Mouse (Mus musculus) frontal cortex, postnatal 10 days (tissue): ENCODE data around the gene Ckb.
A peak's percentile ranks its signal among the peaks of the same experiment; 100 is the strongest.
"Not testable (repeated sequence)": the region's sequence is repeated elsewhere in the genome, so short reads cannot be mapped to it uniquely, and the experiment has no call there.

Source experiments
- DNase-seq, 2 experiments: peaks; one replicate each; pipeline ENCODE4 v3.0.0; 2022; ENCODE audit warnings: low spot score in 2 of 2, mixed read lengths in 1 of 2

Ckb gene

GRCm38 (mm10) chr12:111669000-111669788 lies 2.9 kb downstream of the Ckb start:
- peak in 1 of 2 experiments; percentile 37 for DNase-seq

DNA sequence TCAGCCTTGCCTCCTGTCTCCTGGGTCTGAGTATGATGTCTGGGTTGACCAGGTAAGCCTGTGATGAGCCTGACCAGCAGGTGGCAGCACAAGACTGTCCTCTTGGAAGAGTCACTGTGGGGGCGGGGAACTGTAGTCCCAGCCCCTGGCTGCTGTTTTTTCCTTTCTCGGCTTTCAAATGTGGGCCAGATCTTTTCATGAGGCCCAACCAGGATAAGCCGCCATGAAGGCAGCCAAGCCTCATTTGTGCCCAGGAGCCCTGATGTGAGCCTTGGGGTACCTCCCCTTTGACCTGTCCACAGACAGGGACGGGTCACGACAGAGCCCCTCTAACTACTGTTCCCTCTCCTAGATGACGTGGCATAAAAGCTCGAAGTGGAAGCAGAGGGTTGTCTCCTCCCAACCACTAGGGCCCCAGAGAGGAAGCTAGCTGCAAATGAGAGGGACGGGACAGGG lies 3.7 kb downstream of the Ckb start:
- DNase-seq = peak; percentile 86 to 92

GRCm38 (mm10) chr12:111667421-111667820 lies 4.7 kb downstream of the Ckb start:
- DNase-seq = no peak

- DNase-seq = peak in 1 of 2 experiments; percentile 17
These were observed 5.8 kb downstream of the Ckb start for GRCm38 (mm10) chr12:111666380-111666779.

GRCm38 (mm10) chr12:111665041-111665880 lies 6.9 kb downstream of the Ckb start:
- no peak for DNase-seq

GRCm38 (mm10) chr12:111664144-111664634 lies 7.9 kb downstream of the Ckb start:
- DNase-seq = no peak

- DNase-seq = no peak
These were observed 8.7 kb downstream of the Ckb start for GRCm38 (mm10) chr12:111663228-111664143.

GRCm38 (mm10) chr12:111661554-111661953 lies 10.6 kb downstream of the Ckb start:
- not testable (repeated sequence) for DNase-seq

GRCm38 (mm10) chr12:111660628-111661027 lies 11.5 kb downstream of the Ckb start:
- DNase-seq = no peak

- DNase-seq = no peak
These were observed 12.8 kb downstream of the Ckb start for GRCm38 (mm10) chr12:111659331-111659730.

DNA sequence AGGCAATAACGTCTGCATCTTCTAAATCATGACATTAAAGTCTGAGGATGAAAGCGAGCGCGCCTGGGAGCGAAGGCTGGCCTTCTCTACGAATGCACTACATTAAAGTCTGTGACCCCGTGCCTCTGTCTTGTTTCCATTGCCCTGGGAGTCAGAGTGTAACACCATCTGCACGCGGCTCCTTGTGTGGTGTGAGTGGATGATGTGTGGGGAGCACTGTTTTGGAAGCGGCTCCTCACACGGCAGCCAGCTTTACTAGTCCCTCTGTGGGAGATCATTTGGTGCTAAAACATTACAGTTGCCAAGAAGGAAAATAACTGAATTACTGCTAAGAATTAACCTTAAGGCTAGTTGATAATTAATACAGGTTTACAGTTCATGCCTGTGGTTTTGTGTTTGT lies 16.4 kb downstream of the Ckb start:
- no peak for DNase-seq

DNA sequence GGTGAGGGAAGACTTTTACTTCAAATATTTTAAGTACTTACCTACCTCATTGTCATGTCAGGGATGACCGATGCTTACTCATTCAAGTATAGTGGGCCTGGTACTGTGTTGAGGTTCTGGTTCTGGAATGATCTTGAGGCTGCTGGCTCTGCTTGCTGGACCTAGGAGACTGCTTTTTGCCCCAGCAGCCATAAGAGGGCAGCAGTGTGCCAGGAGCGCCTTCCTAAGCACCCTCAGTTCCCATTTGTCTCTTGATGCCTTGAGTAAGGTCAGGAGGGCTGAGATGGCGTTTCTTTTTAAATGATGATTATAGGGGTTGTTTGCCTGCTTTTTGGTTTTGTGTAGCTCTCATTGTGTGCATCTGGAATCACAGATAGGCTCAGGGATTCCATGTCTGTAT lies 18.7 kb downstream of the Ckb start:
- peak; percentile 45 to 71 for DNase-seq

- DNase-seq = no peak
These were observed 19.2 kb downstream of the Ckb start for GRCm38 (mm10) chr12:111652953-111653352.

DNA sequence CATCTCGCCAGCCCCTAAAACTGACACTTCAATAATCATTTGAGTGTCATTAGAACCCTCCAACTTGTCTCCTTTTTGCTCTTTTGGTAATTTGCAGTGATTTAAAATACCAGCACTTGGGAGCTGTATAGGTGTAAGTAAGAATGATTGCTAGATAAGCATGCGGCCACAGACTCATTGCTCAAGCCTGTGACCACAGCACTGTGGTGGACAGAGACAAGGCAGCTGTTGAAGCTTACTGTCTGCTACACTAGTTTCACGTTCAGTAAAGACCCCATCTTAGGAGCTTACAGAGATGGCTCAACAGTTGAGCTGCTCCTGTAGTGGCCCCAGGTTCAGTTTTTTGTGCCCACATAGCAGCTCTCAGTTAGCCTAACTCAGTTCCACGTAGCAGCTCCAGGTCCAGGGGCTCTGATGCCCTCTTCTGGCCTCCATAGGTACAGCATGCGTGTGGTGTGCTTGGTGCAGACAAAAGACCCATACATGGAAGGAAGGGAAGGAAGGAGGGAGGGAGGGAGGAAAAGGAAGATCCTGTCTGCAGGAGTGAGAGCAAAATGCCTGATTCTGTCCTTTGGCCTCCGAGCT lies 24.0 kb downstream of the Ckb start:
- peak in 1 of 2 experiments; percentile 43 for DNase-seq
